Mouse (Mus musculus) mouse trophoblast stem cell (cell line): ENCODE measurements around the gene Sdr42e1.

Experiments used
- in situ Hi-C, 2 experiments: fragments of 300-500 bp; cut with MseI, MboI; formaldehyde crosslinking; loops; 2 replicates in 1 of 2; 3 replicates in 1 of 2; pipeline ENCODE4 v1.15.1; 2025

Sdr42e1 gene

GRCm38 (mm10) chr8:117660358-117661031 is 13.0 kb downstream of the Sdr42e1 start:
- in situ Hi-C loops: no loop called here

DNA sequence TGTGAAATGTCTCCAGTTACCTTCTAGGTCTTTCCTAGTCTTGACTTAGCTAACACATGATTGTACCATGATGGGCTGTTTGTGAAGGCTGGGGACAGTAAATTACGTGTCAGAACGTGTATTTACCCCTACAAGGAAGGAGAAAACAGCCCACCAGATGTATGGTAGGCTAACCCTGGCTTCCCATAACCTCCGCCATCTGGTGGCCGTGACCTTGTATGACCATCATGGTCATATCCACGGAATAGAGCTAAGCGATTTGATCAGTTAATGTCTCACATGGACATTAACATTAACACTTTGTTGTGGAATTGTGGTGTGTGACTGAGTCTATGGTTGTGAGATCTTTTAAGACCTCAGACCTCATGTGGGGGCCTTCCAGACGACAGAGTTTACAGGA is 14.5 kb downstream of the Sdr42e1 start:
- in situ Hi-C loops: no loop called here

GRCm38 (mm10) chr8:117652318-117652717 is 21.2 kb downstream of the Sdr42e1 start:
- in situ Hi-C loops: no loop called here

- in situ Hi-C loops: no loop called here
Measured at GRCm38 (mm10) chr8:117646440-117646839, 27.0 kb downstream of the Sdr42e1 start.

- in situ Hi-C loops: no loop called here
Measured at GRCm38 (mm10) chr8:117646020-117646419, 27.5 kb downstream of the Sdr42e1 start.

DNA sequence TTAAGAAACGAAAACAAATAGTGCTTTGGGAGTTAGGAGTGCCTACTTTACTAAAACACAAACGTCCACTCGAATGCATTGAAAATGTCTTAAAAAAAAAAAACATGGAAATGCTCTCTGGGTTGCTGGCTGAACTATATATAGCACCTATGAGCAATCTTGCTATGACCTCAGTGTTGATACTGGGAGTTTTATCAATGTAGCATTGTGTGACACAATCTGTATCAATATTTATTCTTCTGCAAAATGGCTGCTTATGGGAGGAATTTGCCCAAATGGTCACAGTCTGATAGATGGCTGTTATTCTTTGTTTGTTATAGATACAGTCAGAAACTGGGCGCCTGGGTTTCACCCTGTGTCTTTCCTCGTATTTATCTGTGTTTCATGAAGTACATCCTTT is 28.0 kb downstream of the Sdr42e1 start:
- in situ Hi-C loops: no loop called here

DNA sequence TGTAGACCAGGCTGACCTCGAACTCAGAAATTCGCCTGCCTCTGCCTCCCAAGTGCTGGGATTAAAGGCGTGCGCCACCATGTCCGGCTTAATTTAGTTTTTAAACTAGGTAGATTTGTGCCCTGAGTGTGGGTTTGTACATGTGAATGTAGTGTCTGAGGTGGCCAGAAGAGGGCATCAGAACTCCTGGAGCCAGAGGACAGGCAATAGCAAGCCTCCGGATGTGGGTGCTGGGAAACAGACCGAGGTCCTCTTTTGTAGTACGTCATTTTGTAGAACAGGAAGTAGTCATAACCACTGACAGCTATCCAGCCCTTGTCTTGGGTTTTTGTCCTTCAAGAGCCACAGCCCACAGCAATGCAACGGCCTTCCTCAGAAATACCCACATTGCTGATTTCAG is 33.9 kb downstream of the Sdr42e1 start:
- in situ Hi-C loops: no loop called here

DNA sequence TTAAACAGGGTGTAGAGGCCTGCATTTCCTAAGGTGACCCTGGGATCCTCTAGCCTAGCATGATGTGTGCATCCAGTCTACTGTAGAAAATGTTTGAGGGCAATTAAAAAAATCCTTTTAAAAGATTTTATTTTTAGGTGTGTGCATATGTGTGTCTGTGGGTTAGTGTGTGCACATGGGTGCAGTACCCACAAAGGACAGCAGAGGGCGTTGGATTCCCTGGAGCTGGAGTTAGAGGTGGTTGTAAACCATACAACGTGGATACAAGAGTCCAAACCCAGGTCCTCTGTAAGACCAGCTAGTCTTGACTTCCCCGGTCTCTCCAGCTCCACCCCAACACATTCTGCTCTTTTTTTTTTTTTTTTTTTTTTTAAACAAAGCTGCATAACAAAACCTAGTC is 36.0 kb downstream of the Sdr42e1 start:
- in situ Hi-C loops: no loop called here

DNA sequence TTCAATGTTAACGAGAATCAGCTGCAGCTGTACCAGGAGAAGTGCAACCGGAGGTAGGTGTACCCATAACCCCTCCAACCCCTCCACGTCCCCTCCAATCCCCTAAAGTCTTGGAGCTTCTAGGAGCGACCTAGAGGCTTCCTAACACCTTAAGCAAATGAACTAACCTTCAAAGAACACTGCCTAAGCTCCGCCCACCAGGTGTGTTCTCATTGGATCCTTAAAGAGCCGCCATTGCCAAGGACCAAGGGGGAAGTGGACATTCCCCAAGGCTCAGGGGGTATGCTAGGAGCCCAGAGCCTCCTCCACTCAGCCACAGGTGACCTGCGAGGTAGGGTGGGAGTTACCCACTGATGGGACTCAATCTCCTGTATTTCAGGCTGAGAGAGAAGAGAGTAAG is 39.1 kb downstream of the Sdr42e1 start:
- in situ Hi-C loops: no loop called here

DNA sequence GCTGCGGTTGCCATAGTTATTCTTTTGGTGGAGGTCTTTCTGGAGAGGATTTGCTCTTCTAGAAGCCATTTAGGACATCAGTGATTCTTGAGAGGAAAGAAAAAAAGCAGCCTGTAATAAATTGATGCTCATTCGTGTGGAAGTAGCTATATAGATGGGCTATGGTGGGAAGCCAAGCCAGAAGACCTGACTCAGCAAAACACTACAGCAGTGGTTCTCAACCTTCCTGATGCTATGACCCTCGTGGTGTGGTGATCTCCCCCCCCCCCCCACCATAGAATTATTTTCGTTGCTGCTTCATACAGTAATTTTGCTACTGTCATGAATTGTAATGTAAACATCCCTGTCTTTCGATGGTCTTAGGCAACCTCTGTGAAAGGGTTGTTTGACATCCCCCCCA is 41.0 kb downstream of the Sdr42e1 start:
- in situ Hi-C loops: no loop called here

GRCm38 (mm10) chr8:117627096-117627495 is 46.4 kb downstream of the Sdr42e1 start:
- in situ Hi-C loops: no loop called here

GRCm38 (mm10) chr8:117626040-117626838 is 47.2 kb downstream of the Sdr42e1 start:
- in situ Hi-C loops: no loop called here

DNA sequence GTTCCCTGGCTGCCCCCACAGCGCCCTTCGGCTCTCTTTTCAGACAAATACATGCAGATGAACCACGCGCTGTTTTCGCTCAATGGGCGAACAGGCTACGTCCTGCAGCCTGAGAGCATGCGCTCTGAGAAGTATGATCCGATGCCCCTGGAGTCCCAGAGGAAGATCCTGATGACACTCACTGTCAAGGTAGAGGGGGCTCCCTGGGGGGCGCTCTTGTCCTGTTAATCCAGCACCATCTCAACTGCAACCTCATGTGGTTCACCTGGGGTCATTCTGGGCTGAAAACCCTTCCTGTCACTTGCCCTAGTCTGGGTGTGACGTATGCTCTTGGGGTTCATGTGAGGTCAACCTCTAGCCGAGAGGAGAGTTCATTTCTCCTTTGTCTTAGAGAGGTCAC is 60.6 kb downstream of the Sdr42e1 start:
- in situ Hi-C loops: no loop called here
